Comparison of ENCODE assay signal across 8 mouse cellular contexts in genomic region chr5:99202074-99202837, GRCm38 (mm10).
DNase-seq lines count a peak whose midpoint lies in the region; ATAC-seq and TF ChIP-seq lines count a peak whose summit lies in the region.

No protein-coding gene starts in this region.

- H3K4me2 ChIP-seq in heart, embryonic 11.5 days = peak overlapping the region; percentile 52
- peak overlapping the region; percentile 21; the same call in 1 of the 2 replicates for H3K4me2 ChIP-seq in kidney, embryonic 14.5 days (replicated peaks; ENCODE audit: low read depth, low read length)
- peak overlapping the region; percentile 40 for H3K4me2 ChIP-seq in limb, embryonic 15.5 days
- H3K4me2 ChIP-seq in midbrain, embryonic 16.5 days (ENCODE audit: low read length) = peak overlapping the region; percentile 31; the same call in 1 of the 2 replicates
- H3K4me2 ChIP-seq in stomach, postnatal 0 days (replicated peaks; ENCODE audit: low read depth) = peak overlapping the region; percentile 34; the same call in 1 of the 2 replicates

- no peaks in the 10 kb centered on the region for H3K9me3 ChIP-seq in heart, embryonic 11.5 days (replicated peaks; ENCODE audit: control insufficient read depth, low read length)
- H3K9me3 ChIP-seq in kidney, embryonic 14.5 days (ENCODE audit: control insufficient read depth, low read length) = no peaks in the 10 kb centered on the region
- no peaks in the 10 kb centered on the region for H3K9me3 ChIP-seq in limb, embryonic 15.5 days
- 0 out of 2 replicates have a peak, but pooled peaks cover 3% of the 10 kb centered on the region for H3K9me3 ChIP-seq in midbrain, embryonic 16.5 days (replicated peaks; ENCODE audit: control insufficient read depth, low read length, poor library complexity, severe bottlenecking)
- no peaks in the 10 kb centered on the region for H3K9me3 ChIP-seq in stomach, postnatal 0 days (ENCODE audit: control insufficient read depth, low read length)

- 54% methylated on average over 15 of the region's 15 CpGs for WGBS in heart, embryonic 11.5 days (ENCODE audit: insufficient replicate concordance)
- 57% methylated on average over 15 of the region's 15 CpGs for WGBS in kidney, embryonic 14.5 days
- 56% methylated on average over 15 of the region's 15 CpGs for WGBS in limb, embryonic 15.5 days
- WGBS in midbrain, embryonic 16.5 days = 58% methylated on average over 15 of the region's 15 CpGs
- WGBS in stomach, postnatal 0 days = 49% methylated on average over 15 of the region's 15 CpGs

- H3K27me3 ChIP-seq in heart, embryonic 11.5 days (ENCODE audit: control insufficient read depth, insufficient read depth, low read length) = 0 out of 2 replicates have a peak, but pooled peaks cover 3% of the 10 kb centered on the region
- H3K27me3 ChIP-seq in kidney, embryonic 14.5 days (ENCODE audit: control insufficient read depth, insufficient read depth, low read length) = no peaks in the 10 kb centered on the region
- H3K27me3 ChIP-seq in limb, embryonic 15.5 days = peaks cover 11% of the 10 kb centered on the region; the same call in 1 of the 2 replicates
- no peaks in the 10 kb centered on the region for H3K27me3 ChIP-seq in midbrain, embryonic 16.5 days (ENCODE audit: control insufficient read depth, insufficient read depth, low read depth, low read length)
- H3K27me3 ChIP-seq in stomach, postnatal 0 days (ENCODE audit: control insufficient read depth, insufficient read depth, low read length) = no peaks in the 10 kb centered on the region

- no peaks in the 10 kb centered on the region for H3K36me3 ChIP-seq in heart, embryonic 11.5 days (ENCODE audit: control insufficient read depth, insufficient read depth, low read length)
- no peaks in the 10 kb centered on the region for H3K36me3 ChIP-seq in kidney, embryonic 14.5 days (ENCODE audit: control insufficient read depth, insufficient read depth, low read length)
- no peaks in the 10 kb centered on the region for H3K36me3 ChIP-seq in limb, embryonic 15.5 days
- no peaks in the 10 kb centered on the region for H3K36me3 ChIP-seq in midbrain, embryonic 16.5 days (ENCODE audit: control insufficient read depth, insufficient read depth, low read length)
- H3K36me3 ChIP-seq in stomach, postnatal 0 days (ENCODE audit: control insufficient read depth, insufficient read depth, low read length) = no peaks in the 10 kb centered on the region

- no peak for ATAC-seq in heart, embryonic 11.5 days (replicated peaks; ENCODE audit: insufficient number of reproducible peaks, low FRiP score, low TSS enrichment)
- ATAC-seq in kidney, embryonic 14.5 days (ENCODE audit: low FRiP score, low TSS enrichment) = peak; percentile 55; the same call in 1 of the 2 replicates
- ATAC-seq in limb, embryonic 15.5 days (ENCODE audit: insufficient number of reproducible peaks, low FRiP score, low TSS enrichment, low read depth) = no peak
- ATAC-seq in midbrain, embryonic 16.5 days = peak; percentile 73
- ATAC-seq in stomach, postnatal 0 days (ENCODE audit: low FRiP score, low TSS enrichment) = 0 out of 2 replicates have a peak, but pooled peaks have one; percentile 59

- DNase-seq in 3134 (ENCODE audit: extremely low read depth, insufficient read length, low spot score) = peak; percentile 3
- peak; percentile 66 for DNase-seq in ZHBTc4 (ENCODE audit: low read depth, low spot score)
- DNase-seq in embryo, embryonic 10 days (ENCODE audit: low spot score) = peak; percentile 75
- peak; percentile 64 for DNase-seq in stomach, postnatal 0 days (ENCODE audit: low spot score)

- TF ChIP-seq EP300 in stomach, postnatal 0 days (optimal IDR thresholded peaks at IDR 0.05) = no peak

- H3K4me1 ChIP-seq in heart, embryonic 11.5 days (ENCODE audit: control insufficient read depth, insufficient read depth, low read length) = no peaks in the 10 kb centered on the region
- H3K4me1 ChIP-seq in kidney, embryonic 14.5 days (ENCODE audit: control insufficient read depth, insufficient read depth, low read length) = no peaks in the 10 kb centered on the region
- H3K4me1 ChIP-seq in limb, embryonic 15.5 days = no peaks in the 10 kb centered on the region
- no peaks in the 10 kb centered on the region for H3K4me1 ChIP-seq in midbrain, embryonic 16.5 days (ENCODE audit: control insufficient read depth, insufficient read depth, low read length)
- no peaks in the 10 kb centered on the region for H3K4me1 ChIP-seq in stomach, postnatal 0 days (replicated peaks; ENCODE audit: control insufficient read depth, insufficient read depth)

- no peak overlapping the region for H3K27ac ChIP-seq in heart, embryonic 11.5 days (ENCODE audit: low read depth, low read length)
- H3K27ac ChIP-seq in kidney, embryonic 14.5 days (ENCODE audit: low read depth, low read length) = no peak overlapping the region
- no peak overlapping the region for H3K27ac ChIP-seq in limb, embryonic 15.5 days
- H3K27ac ChIP-seq in midbrain, embryonic 16.5 days (ENCODE audit: low read length) = no peak overlapping the region
- H3K27ac ChIP-seq in stomach, postnatal 0 days (replicated peaks) = no peak overlapping the region

- H3K9ac ChIP-seq in heart, embryonic 11.5 days (ENCODE audit: low read depth, low read length) = no peak overlapping the region
- H3K9ac ChIP-seq in kidney, embryonic 14.5 days (ENCODE audit: low read depth, low read length) = no peak overlapping the region
- no peak overlapping the region for H3K9ac ChIP-seq in limb, embryonic 15.5 days
- H3K9ac ChIP-seq in midbrain, embryonic 16.5 days (ENCODE audit: low read depth, low read length) = no peak overlapping the region
- H3K9ac ChIP-seq in stomach, postnatal 0 days (ENCODE audit: low read length) = no peak overlapping the region

- 0 out of 2 replicates have a peak overlapping the region, but pooled peaks have one; percentile 10 for H3K4me3 ChIP-seq in heart, embryonic 11.5 days (ENCODE audit: low read depth, low read length)
- no peak overlapping the region for H3K4me3 ChIP-seq in kidney, embryonic 14.5 days (ENCODE audit: low read length)
- H3K4me3 ChIP-seq in limb, embryonic 15.5 days = peak overlapping the region; percentile 23
- H3K4me3 ChIP-seq in midbrain, embryonic 16.5 days (ENCODE audit: low read depth, low read length) = no peak overlapping the region
- no peak overlapping the region for H3K4me3 ChIP-seq in stomach, postnatal 0 days (ENCODE audit: low read depth, low read length)

- TF ChIP-seq CTCF in stomach, postnatal 0 days (IDR thresholded peaks at IDR 0.05; ENCODE audit: low read depth) = peak; percentile 78

Comparison
In these comparisons a context has a peak if more than half of its experiments do, and no peak if none do; other contexts are left out.
1. DNase-seq: peak in every context shown above with its lines; median percentile 75 in embryo, embryonic 10 days; 66 in ZHBTc4; 64 in stomach, postnatal 0 days; 3 in 3134.
2. ATAC-seq: peak in kidney, embryonic 14.5 days (single experiment), midbrain, embryonic 16.5 days (single experiment) and stomach, postnatal 0 days (single experiment); none in heart, embryonic 11.5 days (single experiment) and limb, embryonic 15.5 days (single experiment).
3. H3K4me3 ChIP-seq: peak in heart, embryonic 11.5 days (single experiment) and limb, embryonic 15.5 days (single experiment); none in kidney, embryonic 14.5 days (single experiment), midbrain, embryonic 16.5 days (single experiment) and stomach, postnatal 0 days (single experiment).
4. Peak in every context shown above with its lines, with median percentiles within 50 percentile points of each other: H3K4me2 ChIP-seq.